Mouse (Mus musculus): ENCODE data around the gene Acbd3. TPM values are rescaled to one million over a fixed set of nuclear protein-coding genes. Genes with fewer than 3 reads are reported as not detected.

Acbd3 gene
- total and polyA plus RNA-seq, 3 experiments: 9.0 to 23.8 (median 20.6) TPM

GRCm38 (mm10) chr1:180707813-180708212 is 18.0 kb upstream of the Acbd3 start:
- WGBS: 75% methylated on average over 3 of the region's 3 CpGs
- Histone ChIP-seq H3K27ac (no peak overlapping the region), H3K36me3 (ENCODE audit: control insufficient read depth, insufficient read depth, low read length) (no peaks in the 10 kb centered on the region), H3K4me1 (ENCODE audit: control insufficient read depth, insufficient read depth, low read length) (no peaks in the 10 kb centered on the region), H3K9ac (ENCODE audit: low read depth, low read length) (no peak overlapping the region), H3K27me3 (ENCODE audit: control insufficient read depth, insufficient read depth, low read length) (no peaks in the 10 kb centered on the region), H3K79me2 (replicated peaks; ENCODE audit: control insufficient read depth, insufficient read depth, low read length) (no peaks in the 10 kb centered on the region), H3K4me3 (no peak overlapping the region)
- TF ChIP-seq POLR2A (IDR thresholded peaks at IDR 0.05; ENCODE audit: insufficient read depth, low read depth, low read length): no peak
- no peak for TF ChIP-seq CTCF (IDR thresholded peaks at IDR 0.05)
- intact Hi-C loops (cut with DNase I): no loop called here
- DNase-seq: no peak

GRCm38 (mm10) chr1:180708935-180709776 is 16.7 kb upstream of the Acbd3 start:
- no peak for DNase-seq
- Histone ChIP-seq H3K4me3 (no peak overlapping the region), H3K27me3 (ENCODE audit: control insufficient read depth, insufficient read depth, low read length) (no peaks in the 10 kb centered on the region), H3K4me1 (ENCODE audit: control insufficient read depth, insufficient read depth, low read length) (no peaks in the 10 kb centered on the region), H3K27ac (no peak overlapping the region), H3K79me2 (replicated peaks; ENCODE audit: control insufficient read depth, insufficient read depth, low read length) (no peaks in the 10 kb centered on the region), H3K36me3 (ENCODE audit: control insufficient read depth, insufficient read depth, low read length) (no peaks in the 10 kb centered on the region), H3K9ac (ENCODE audit: low read depth, low read length) (no peak overlapping the region)
- TF ChIP-seq POLR2A (IDR thresholded peaks at IDR 0.05; ENCODE audit: insufficient read depth, low read depth, low read length) (no peak), CTCF (IDR thresholded peaks at IDR 0.05) (no peak), EP300 (IDR thresholded peaks at IDR 0.05; ENCODE audit: insufficient read depth, low read depth, low read length) (no peak)
- intact Hi-C loops (cut with DNase I): no loop called here
- 47% methylated on average over 14 of the region's 14 CpGs for WGBS

DNA sequence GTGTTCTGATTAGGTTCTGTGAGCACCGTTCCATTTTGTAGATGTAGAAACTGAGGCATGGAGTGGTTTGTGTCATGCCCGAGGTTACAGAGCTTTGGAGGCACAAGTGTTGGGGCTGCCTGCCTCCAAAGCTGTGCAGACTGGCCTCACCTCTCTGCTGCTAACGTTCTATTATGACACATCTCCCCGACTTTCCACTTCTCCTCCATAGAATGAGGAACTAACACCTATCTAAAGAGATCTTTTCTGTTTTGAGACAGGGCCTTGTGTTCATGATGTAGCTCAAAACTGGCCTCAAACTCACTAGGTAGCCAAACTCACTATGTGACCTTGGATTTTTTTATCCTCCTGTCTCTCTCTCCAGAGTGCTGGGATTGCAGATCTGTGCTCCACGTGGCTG is 7.1 kb upstream of the Acbd3 start:
- no peaks in the 10 kb centered on the region for H3K27me3 ChIP-seq (ENCODE audit: control insufficient read depth, insufficient read depth, low read length)
- no peak overlapping the region for H3K27ac ChIP-seq
- H3K79me2 ChIP-seq (replicated peaks; ENCODE audit: control insufficient read depth, insufficient read depth, low read length): no peaks in the 10 kb centered on the region
- H3K36me3 ChIP-seq (ENCODE audit: control insufficient read depth, insufficient read depth, low read length): no peaks in the 10 kb centered on the region
- WGBS: 73% methylated on average over 5 of the region's 5 CpGs
- H3K9ac ChIP-seq (ENCODE audit: low read depth, low read length): no peak overlapping the region
- H3K4me1 ChIP-seq (ENCODE audit: control insufficient read depth, insufficient read depth, low read length): no peaks in the 10 kb centered on the region
- intact Hi-C loops (cut with DNase I): no loop called here
- H3K4me3 ChIP-seq: no peak overlapping the region
- TF ChIP-seq POLR2A (IDR thresholded peaks at IDR 0.05; ENCODE audit: insufficient read depth, low read depth, low read length): no peak
- no peak for TF ChIP-seq EP300 (IDR thresholded peaks at IDR 0.05; ENCODE audit: insufficient read depth, low read depth, low read length)
- TF ChIP-seq CTCF (IDR thresholded peaks at IDR 0.05): no peak
- no peak for DNase-seq

- Histone ChIP-seq H3K9ac (ENCODE audit: low read depth, low read length) (no peak overlapping the region), H3K4me3 (no peak overlapping the region), H3K79me2 (replicated peaks; ENCODE audit: control insufficient read depth, insufficient read depth, low read length) (no peaks in the 10 kb centered on the region), H3K36me3 (ENCODE audit: control insufficient read depth, insufficient read depth, low read length) (no peaks in the 10 kb centered on the region), H3K27me3 (ENCODE audit: control insufficient read depth, insufficient read depth, low read length) (no peaks in the 10 kb centered on the region), H3K27ac (no peak overlapping the region), H3K4me1 (ENCODE audit: control insufficient read depth, insufficient read depth, low read length) (no peaks in the 10 kb centered on the region)
- intact Hi-C loops (cut with DNase I): no loop called here
- TF ChIP-seq EP300 (IDR thresholded peaks at IDR 0.05; ENCODE audit: insufficient read depth, low read depth, low read length) (no peak), POLR2A (IDR thresholded peaks at IDR 0.05; ENCODE audit: insufficient read depth, low read depth, low read length) (no peak), CTCF (IDR thresholded peaks at IDR 0.05) (no peak)
- WGBS: 82% methylated on average over 6 of the region's 6 CpGs
- no peak for DNase-seq
These were observed 6.4 kb upstream of the Acbd3 start for GRCm38 (mm10) chr1:180719483-180719882.

DNA sequence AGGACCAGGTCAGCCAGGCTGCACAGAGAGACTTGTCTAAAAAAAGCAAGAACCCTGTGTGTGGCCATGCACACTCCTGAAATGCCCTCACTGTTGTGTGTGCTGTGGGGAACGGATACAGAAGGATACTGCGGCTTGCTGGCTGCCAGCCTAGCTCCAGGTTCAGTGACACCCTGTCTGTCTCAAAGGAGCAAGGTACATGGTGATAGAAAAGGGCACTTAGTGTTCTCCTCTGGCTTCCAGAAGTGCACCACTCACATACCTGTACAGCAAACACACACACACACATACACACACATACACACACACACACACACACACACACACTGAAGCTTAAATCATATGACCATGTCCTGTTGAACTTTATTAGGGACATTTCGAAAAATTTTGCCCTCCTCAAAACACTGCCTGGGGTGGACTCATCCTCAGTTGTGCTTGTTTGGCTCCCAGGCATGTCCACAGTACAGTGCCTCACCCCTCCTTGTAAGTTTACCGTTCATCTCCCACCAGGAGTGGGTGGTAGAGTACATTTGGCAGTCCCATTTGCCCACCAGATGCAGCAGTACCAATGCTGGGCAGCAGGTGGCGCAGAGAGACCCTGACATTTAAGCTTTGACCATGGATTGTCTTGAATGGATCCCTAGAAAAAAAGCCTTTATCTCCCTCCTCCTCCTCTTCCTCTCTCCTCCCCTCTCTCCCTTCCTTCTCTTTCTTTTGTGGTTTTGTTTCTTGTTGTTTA is 5.7 kb upstream of the Acbd3 start:
- peak; percentile 99 for TF ChIP-seq CTCF (IDR thresholded peaks at IDR 0.05)
- TF ChIP-seq EP300 (IDR thresholded peaks at IDR 0.05; ENCODE audit: insufficient read depth, low read depth, low read length): 0 out of 2 replicates have a peak, but pooled peaks have one; percentile 80
- no peak for TF ChIP-seq POLR2A (IDR thresholded peaks at IDR 0.05; ENCODE audit: insufficient read depth, low read depth, low read length)
- Histone ChIP-seq H3K79me2 (replicated peaks; ENCODE audit: control insufficient read depth, insufficient read depth, low read length) (no peaks in the 10 kb centered on the region), H3K27me3 (ENCODE audit: control insufficient read depth, insufficient read depth, low read length) (no peaks in the 10 kb centered on the region), H3K27ac (no peak overlapping the region), H3K4me3 (no peak overlapping the region), H3K4me1 (ENCODE audit: control insufficient read depth, insufficient read depth, low read length) (no peaks in the 10 kb centered on the region), H3K36me3 (ENCODE audit: control insufficient read depth, insufficient read depth, low read length) (no peaks in the 10 kb centered on the region), H3K9ac (ENCODE audit: low read depth, low read length) (no peak overlapping the region)
- intact Hi-C loops (cut with DNase I): loop anchor here (1.0 kb wide), 1 partner anchor 44 kb away; no protein-coding TSS in a partner anchor
- DNase-seq: peak; percentile 79 to 90
- 37% methylated on average over 5 of the region's 5 CpGs for WGBS

GRCm38 (mm10) chr1:180722608-180723007 is 3.2 kb upstream of the Acbd3 start:
- Histone ChIP-seq H3K27ac (no peak overlapping the region), H3K79me2 (replicated peaks; ENCODE audit: control insufficient read depth, insufficient read depth, low read length) (no peaks in the 10 kb centered on the region), H3K27me3 (ENCODE audit: control insufficient read depth, insufficient read depth, low read length) (no peaks in the 10 kb centered on the region), H3K4me3 (no peak overlapping the region), H3K4me1 (ENCODE audit: control insufficient read depth, insufficient read depth, low read length) (peaks cover 7% of the 10 kb centered on the region), H3K36me3 (ENCODE audit: control insufficient read depth, insufficient read depth, low read length) (peaks cover 6% of the 10 kb centered on the region), H3K9ac (ENCODE audit: low read depth, low read length) (no peak overlapping the region)
- DNase-seq: no peak
- intact Hi-C loops (cut with DNase I): no loop called here
- 72% methylated on average over 1 of the region's 1 CpGs for WGBS
- TF ChIP-seq CTCF (IDR thresholded peaks at IDR 0.05) (no peak), POLR2A (IDR thresholded peaks at IDR 0.05; ENCODE audit: insufficient read depth, low read depth, low read length) (no peak), EP300 (IDR thresholded peaks at IDR 0.05; ENCODE audit: insufficient read depth, low read depth, low read length) (no peak)
